Mouse (Mus musculus): Measurements from ENCODE around the gene Fbxo6.

GRCm38 (mm10) chr4:148116657-148117056 is 35.3 kb downstream of the Fbxo6 start:
- TF ChIP-seq POLR2A (IDR thresholded peaks at IDR 0.05; ENCODE audit: insufficient read length, low read depth) (no peak), MAX (IDR thresholded peaks at IDR 0.05; ENCODE audit: low read depth) (no peak), TCF3 (IDR thresholded peaks at IDR 0.05; ENCODE audit: insufficient read length, low read depth) (no peak), E2F4 (IDR thresholded peaks at IDR 0.05; ENCODE audit: insufficient read depth) (no peak), CEBPB (IDR thresholded peaks at IDR 0.05; ENCODE audit: insufficient read depth, poor library complexity, severe bottlenecking) (no peak), SRF (IDR thresholded peaks at IDR 0.05; ENCODE audit: control insufficient read depth, insufficient read length, low read depth) (no peak), POLR2AphosphoS2 (IDR thresholded peaks at IDR 0.05; ENCODE audit: insufficient read length, low read depth) (no peak), REST (IDR thresholded peaks at IDR 0.05; ENCODE audit: insufficient read depth, insufficient read length) (no peak), USF1 (IDR thresholded peaks at IDR 0.05; ENCODE audit: low read depth) (no peak), MYOD1 (IDR thresholded peaks at IDR 0.05; ENCODE audit: control insufficient read depth in 1 of 3, insufficient read length in 2 of 3, low read depth in 2 of 3) (no peak)

Measured in myocyte (in vitro differentiated cells).